Mouse (Mus musculus) erythroblast, adult 5-6 weeks (primary cell): Measurements from ENCODE around the gene Trmt1. TPM values are rescaled to one million over a fixed set of nuclear protein-coding genes. Genes with fewer than 3 reads are reported as not detected.

ENCODE experiments used
- ATAC-seq: replicated peaks from 2 replicates; pipeline ENCODE4 v1.8.0; 2016; ENCODE audit warnings: moderate number of reproducible peaks, mild to moderate bottlenecking, moderate TSS enrichment, inconsistent platforms; ENCODE audit not compliant: poor library complexity, low FRiP score, severe bottlenecking
- total RNA-seq, 2 experiments: library from RNA; stranded (forward) in 1 of 2; stranded (reverse) in 1 of 2; fragments of 150-400 nt in 1 of 2; fragments of 200-764, 138-1000 nt in 1 of 2; gene quantifications; 2 replicates each; pipeline versions ENCODE4 v1.2.3 to v1.2.4; 2015 to 2017; ENCODE audit warnings: low replicate concordance in 2 of 2

The Trmt1 gene
- total RNA-seq, 2 experiments from 2014 or later = 16.9 to 21.5 TPM

DNA sequence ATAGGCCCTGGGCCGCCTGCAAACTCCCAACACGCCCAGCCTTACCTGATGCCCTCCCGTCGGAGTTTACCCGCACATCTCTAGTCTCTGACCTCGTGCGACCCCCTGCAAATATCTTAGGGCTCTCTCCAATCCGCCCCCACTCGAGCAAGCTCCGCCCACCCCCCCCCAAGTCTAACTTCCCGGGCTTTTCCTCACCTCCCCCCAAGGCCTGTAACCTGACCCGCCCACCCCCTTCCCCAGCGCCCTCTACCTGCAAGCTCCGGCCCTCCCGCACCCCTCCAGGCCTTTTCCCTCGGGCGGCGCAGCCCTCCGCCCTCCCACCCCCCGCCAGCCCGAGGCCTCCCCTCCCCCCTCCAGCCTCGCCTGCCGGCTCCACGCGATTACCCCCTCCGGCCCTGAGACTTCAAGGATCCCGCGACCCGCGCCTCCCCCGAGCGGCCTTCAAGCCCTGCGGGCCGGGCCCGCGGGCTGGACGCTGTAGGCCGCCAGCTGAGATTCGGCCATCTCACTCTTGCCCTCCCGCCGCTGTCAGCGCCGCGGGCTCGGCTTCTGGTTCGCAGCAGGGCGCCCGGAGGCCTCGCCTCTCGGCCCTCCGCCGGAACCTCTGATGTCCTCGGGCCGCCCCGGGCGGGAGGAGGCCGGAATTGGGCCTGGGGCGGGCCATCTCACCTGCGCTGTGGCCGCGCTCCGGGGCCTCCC is 1.0 kb downstream of the Trmt1 start:
- no peak for ATAC-seq

DNA sequence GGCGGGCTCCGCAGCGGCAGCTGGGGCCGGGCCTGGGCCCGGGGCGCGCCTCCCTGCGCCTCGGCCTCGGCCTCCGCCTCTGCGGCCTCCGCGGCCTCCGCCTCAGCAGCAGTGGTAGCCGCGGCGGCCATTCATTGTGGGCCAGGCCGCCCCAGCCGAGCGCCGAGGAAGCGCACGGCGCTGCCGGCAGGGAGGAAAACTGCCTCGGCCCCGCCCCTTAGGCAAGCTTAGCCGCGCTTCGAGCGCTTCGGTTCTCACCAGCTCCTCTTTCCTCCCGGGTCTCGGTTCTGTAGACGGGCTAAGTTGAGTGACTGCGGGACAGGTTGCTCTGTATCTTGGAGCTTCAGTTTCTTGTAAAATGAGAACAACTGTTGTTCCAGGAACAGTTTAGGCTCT is 1.6 kb downstream of the Trmt1 start, which contains the start of gene Nacc1:
Gene Nacc1 (minus strand): TSS at position 158 of the 396 bp plus-strand sequence.
- ATAC-seq = peak; percentile 82

DNA sequence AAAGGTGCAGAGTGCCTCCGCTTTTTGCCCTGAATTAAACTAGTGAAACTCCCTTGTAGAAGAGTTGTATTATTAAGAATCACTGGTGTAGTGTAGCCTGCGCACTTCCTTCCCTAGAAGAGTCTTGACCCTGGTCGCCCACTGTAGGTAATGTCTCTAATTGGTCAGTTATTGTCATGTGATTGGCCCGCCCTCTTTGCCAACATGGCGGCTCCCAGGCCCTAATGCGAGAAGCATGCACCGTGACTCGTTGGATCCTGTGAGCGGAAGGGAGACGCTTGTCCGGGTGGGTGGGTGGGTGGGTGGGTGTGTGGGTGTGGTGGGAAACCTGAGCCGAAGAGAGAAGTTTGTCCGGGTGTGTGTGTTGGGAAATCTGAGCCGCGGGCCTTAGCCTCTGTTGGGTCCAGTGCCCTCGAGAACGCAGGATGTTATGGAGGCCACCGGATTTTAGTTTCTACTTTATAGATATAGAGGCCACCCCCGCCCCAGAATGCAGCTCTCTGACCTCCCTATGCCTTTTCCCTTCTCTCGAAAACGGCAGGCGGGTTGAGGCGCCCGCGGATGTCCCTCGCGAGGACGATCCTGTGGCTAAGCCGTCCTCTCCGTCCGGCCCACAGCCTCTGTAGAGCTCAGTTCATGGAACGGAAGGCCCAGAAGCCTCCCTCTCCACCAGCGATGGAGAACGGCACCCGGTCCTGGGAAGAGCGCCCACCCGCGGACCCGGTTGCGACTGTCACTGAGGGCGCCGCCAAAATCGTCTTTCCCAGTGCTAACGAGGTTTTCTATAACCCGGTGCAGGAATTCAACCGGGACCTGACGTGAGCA is 3.2 kb downstream of the Trmt1 start:
- ATAC-seq = peak; percentile 82

DNA sequence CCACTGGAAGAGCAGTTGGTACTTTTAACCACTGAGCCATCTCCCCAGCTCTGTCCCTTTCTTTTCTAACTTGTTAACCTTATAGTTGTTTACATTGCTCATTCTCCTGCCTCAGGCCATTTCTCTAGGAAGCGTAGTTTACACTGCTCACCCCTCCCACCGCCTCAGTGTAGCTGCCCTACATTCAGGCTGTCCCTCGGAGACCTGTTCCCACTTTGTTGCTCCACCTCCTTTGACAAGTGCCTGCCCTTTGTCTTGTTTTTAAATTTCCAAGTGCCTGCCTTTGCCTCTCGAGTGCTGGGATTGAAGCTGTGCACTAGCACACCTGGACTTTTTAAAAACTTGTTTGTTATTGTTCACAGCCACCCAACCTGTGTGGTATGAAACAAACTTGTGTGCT is 7.2 kb downstream of the Trmt1 start:
- no peak for ATAC-seq

DNA sequence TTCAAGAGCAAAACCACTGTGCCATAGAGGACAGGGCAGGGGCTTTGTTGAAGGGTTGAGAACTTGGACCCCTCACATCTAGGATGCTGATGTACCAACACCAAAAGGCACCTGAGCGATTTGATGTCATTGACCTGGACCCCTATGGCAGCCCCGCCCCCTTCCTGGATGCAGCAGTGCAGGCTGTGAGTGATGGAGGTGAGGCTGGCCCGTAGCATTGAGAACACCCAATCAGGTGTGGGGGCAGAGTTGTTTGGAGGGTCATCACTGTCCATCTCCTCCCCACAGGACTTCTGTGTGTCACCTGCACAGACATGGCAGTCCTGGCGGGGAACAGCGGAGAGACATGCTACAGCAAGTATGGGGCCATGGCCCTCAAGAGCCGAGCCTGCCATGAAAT is 9.0 kb downstream of the Trmt1 start:
- ATAC-seq = no peak

DNA sequence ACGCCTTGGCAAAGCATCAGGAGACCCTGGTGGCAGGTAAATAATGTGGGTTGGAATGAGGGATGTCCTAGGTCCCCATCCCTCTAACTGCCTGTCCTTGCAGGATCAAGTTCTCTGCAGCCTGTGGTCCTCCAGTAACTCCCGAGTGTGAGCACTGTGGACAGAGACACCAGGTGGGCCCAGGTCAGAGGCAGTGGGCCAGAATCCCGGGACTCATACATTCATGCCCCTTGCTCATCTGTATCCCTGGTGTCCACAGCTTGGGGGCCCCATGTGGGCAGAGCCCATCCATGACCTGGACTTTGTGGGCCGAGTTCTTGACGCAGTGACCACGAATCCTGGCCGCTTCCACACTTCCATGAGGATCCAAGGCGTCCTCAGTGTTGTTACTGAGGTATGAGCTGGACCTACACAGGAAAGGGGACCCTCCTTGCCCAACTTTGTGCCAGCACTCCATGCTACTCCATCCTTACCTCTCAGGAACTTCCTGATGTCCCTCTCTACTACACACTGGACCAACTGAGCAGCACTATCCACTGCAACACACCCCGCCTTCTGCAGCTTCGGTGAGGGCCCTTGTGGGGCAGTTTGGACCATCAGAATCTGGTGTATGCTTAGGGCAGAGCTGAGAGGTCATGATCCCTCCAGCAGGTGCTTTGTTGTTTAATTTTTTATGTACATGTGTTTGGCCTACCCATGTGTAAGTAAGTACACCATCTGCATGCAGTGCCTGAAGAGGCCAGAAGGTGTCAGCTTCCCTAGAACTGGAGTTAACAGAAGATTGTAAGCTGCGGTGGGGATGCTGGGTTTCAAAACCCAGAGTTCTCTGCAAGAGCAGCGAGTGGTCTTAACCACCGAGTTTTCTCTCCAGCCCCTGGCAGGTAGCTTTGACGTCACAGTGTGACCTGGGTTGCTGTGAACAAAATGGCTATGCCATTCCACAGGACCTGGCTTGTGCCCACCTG is 11.3 kb downstream of the Trmt1 start:
- no peak for ATAC-seq

DNA sequence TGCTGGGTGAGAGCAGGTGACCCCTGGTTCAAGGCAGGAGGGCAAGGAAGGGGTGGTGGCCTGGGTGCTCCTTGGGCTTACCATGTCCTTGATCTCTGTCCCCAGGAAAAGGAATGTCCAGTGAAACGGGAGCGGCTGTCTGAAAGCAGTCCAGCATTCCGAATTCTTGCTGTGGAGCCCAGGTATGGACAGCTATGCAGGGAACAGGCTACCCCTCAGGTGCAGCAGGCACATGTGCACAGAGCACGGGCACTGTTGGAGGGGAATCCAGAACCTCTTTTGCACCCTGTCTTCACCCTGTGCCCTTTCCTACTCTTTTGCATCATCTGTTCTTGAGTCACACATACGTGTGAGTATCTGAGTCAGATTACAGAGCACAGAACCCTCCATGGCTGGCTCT is 12.2 kb downstream of the Trmt1 start:
- no peak for ATAC-seq

DNA sequence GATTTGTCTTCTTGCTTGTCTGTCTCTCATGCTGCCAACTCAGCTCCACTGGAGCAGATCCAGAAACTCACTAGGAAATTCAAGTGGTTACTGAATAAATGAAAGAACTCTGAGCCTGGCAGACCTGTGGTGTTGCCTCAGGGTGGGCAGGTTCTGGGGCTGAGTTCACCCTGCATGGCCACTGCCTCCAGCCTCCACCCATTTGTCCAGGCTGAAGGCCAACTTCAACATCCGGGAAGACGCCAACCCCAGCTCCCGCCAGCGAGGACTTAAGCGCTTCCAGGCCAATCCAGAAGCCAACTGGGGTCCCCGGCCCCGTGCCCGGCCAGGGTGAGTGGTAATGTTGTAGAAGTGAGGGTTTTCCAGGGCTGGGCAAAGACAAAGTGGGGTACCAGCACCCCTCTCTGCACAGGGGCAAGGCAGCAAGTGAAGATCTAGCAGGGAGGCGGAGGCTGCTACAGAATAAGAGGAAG is 12.9 kb downstream of the Trmt1 start:
- ATAC-seq = no peak

DNA sequence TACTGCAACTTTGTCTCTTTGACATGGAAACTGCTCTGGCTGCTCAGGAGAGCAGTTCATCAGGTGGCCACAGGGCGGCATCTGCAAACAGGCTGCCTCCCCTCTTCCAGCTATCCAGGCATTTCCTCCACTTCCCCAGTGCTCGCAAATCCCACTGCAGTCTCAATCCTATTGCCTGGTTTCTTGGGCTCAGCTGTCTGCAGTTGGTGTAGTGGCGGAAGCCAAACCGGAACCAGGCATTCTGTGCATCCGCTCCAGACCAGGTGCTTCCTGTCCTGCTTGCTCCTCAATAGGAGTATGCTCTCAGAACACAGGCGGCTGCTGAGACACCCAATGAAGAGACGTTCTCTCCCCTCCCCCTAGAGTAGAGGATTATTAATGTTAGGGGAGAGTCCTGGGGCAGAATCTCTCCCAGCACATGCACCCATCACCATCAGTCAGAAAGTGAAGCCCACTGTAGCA is 13.8 kb downstream of the Trmt1 start:
- peak; percentile 38 for ATAC-seq

DNA sequence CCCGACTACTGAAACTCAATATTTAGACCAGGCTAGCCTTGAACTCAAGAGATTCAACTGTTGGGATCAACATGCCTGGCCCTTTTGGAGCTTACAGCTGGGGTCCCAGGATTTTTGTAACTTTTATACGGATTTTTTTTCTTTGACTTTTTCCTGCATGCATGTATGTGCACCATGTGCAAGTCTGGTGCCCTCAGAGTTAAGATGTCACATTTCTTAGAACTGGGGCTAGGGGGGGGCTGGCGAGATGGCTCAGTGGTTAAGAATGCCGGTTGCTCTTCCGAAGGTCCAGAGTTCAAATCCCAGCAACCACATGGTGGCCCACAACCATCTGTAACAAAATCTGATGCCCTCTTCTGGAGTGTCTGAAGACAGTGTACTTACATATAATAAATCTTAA is 14.4 kb downstream of the Trmt1 start:
- ATAC-seq = no peak

DNA sequence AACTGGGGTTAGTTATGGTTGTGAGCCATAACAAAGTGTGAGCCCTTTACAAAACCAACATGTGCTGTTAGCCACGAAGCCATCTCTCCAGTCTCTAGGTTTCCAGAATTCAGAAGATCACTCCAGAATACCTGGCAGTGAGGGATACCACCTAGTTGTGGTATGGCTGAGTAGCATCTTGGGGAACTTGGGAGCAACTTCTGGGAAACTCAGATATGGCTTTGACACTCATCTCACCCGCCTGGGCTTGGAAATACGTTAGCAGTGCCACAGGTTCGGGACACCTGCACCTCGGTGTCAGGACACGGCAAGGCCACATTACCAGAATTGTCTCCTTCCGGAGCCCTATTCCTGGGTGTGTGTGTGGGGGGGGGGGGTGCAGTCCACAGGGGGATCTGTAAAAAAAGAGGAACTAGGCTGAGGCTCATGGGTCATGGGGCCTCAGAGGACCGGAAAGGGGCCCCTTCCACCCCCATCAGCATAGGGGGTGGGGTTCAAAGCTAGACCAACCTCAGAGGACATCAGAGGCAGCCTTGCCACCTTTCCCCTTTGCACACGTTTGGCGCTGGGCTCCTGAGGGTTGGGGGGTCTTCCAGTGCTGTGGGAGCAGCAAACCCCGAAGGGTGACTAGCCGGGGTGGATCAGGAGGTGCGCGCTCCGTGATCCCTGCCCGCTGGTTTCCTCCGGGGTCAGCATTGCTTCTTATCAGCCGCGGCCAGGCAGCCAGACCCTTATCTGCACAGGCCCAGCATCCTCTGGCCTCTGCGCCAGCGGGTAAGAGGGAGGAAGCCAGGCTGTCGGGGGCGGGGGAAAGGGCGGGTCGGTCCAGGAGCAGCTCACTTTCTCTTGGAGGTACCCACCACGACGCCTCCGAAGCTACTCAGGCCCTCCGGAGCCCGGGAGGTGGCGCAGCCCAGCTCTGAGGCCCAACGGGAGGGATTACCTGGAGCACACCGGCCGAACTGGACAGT is 15.1 kb downstream of the Trmt1 start, which contains the start of gene Lyl1:
Gene Lyl1 (plus strand): TSS at position 517 of the 971 bp plus-strand sequence.
- peak; percentile 68 for ATAC-seq

DNA sequence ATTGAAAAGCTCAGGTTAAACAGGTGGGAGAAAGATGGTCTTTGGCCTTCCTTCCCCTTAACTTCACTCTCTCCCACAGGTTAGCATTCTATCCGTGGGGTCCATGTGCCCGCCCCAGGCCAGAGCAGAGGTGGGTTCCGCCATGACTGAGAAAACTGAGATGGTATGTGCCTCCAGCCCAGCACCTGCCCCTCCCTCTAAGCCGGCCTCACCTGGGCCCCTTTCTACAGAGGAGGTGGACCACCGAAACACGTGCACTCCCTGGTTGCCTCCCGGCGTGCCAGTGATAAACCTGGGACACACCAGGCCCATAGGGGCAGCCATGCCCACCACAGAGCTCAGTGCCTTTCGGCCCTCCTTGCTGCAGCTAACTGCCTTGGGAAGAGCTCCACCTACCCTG is 16.5 kb downstream of the Trmt1 start:
- 0 out of 2 replicates have a peak, but pooled peaks have one; percentile 1 for ATAC-seq

DNA sequence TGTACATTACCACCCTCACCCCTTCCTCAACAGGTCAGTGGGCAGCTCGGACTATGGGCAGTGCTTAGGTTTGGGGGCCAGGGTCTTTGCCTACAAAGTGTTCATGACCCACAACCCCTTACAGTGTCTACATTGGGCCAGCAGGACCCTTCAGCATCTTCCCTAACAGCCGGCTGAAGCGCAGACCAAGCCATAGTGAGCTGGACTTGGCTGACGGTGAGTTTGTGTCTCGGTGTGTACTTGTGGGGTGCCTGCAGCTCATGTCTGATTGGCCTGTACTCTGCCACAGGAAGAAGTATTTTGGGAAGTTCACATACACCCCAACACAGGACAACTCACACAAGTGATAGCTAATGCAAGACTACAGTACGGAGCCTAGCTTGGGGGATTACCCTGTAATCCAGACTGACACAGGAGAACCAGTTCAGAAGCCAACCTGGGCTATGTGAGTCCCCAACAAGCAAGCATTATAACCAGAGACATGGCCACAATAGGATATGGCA is 16.9 kb downstream of the Trmt1 start:
- no peak for ATAC-seq

DNA sequence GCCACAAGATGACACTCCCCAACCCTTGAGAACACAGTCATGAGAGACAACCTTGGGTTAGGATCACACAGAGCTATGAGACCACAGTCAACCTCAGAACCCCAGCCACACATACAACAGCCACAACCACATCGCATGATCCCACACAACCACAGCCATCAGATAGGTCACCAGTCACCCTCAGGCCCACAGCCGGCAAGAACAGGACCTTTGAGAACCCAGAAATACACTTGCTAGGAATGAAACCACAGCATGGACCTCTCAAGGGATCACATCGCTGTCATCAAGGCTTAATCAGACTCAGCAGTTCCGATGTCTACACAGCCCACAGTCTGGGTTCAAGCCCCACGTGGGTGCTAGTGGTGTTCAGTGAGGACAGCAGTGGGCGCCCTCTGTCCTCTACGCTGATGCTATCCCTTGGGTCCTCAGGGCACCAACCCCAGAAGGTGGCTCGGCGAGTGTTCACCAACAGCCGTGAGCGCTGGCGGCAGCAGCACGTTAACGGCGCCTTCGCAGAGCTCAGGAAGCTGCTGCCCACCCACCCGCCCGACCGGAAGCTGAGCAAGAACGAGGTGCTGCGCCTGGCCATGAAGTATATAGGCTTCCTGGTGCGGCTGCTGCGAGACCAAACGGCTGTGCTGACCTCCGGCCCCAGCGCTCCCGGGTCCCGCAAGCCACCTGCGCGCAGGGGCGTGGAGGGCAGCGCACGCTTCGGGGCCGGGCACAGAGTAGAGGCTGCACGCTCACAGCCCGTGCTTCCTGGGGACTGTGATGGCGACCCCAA is 17.6 kb downstream of the Trmt1 start:
- ATAC-seq = no peak

DNA sequence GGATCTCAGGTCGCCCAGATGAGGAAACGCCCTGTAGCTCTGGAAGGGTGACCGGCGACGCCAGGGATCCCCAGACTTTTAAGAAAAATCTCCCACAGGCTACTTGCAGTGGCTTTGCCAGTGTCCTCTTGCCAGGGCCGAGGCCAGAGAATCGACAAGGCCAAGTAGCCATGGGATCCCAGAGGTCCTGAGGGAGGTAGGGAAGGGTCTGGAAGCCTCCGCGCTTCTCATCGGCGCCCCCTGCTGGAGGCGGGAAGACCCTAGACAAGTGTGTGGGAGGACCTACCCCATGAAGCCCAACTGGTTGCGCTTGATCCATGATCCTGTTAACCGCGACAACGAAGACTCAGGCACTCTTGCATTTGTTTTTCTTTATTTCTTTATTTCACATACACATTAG is 18.2 kb downstream of the Trmt1 start:
- peak; percentile 13; the same call in 1 of the 2 replicates for ATAC-seq

DNA sequence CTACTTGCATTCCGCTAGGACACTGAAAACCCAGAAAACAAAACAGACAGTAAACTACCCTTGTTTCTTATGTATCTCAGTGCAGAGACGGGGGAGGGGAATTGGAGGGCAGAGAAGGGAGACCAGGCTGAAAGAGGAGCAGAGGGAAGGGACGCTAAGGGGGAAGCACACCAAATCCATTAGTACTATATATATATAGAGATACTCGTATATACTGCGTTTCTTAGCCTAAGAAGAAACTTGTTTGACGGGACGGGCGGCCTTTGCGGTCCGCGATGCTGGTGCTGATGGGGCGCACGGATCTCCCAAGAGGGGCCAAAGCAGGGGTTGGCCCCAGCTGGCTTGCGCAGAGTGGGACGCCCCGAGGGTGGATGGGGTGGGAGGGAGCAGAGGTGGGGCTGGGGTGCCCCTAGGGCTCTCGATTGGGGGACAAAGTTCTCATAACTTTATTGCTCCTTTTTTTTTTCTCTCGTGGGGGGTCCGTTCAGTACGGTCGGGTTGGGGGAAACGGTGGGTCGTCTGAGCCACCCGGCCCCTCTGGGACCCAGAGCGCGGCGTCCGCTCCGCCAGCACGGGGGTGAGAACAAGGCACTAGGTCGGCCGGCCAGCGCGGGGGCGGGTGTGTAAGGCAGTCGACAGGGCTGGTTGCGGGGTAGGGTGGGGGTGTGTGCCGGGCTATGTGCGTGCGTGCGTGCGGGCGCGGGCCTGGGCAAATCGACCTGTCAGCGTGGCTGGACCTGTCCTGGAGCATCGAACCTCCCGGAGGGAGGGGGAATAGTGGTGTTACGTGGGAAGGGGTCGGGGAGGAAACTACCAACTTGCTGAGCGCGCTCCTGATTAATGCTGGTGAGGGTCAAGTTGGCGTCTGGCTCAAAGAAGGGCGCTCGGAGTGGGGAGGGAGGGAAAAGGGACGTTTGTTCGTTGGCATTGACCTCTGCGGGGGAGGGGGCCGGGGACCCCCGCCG is 19.0 kb downstream of the Trmt1 start:
- ATAC-seq = no peak

DNA sequence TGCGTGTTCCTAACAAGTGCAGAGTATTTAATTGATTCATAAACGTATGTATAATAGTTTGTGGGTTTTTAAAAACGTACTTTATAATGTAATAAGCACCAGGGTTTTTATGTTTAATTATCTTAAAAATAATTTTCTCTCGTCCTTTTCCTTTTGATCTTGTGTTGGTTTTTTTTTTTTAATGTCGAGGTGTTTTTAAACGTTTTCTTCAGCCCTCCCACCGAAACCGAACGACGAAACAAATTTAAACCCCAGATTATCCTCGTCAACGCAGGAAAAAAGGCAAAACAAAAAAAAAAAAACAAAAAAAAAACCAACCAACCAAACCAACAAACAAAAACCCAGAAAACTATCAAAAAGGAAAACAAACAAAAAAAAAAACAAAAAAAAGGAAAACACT is 19.9 kb downstream of the Trmt1 start:
- no peak for ATAC-seq
